ENCODE assay signal across 17 mouse cellular contexts in genomic region chr7:133781583-133781982, GRCm38 (mm10). TPM values are rescaled to one million over a fixed set of nuclear protein-coding genes. Genes with fewer than 3 reads are reported as not detected.
"Had no signal": no experiment of that assay in that cellular context is flagged by ENCODE, and none has a peak within 500 bp of the region (broad histone marks: within the 10 kb centered on the region; RNA-seq: fewer than 3 reads in every experiment).

No protein-coding gene starts in this region.

- H3K4me3 ChIP-seq: limb, embryonic 12.5 days; liver, embryonic 15.5 days; midbrain, embryonic 12.5 days; neural tube, embryonic 13.5 days had no signal

- H3K4me1 ChIP-seq: neural tube, embryonic 13.5 days had no signal

- H3K36me3 ChIP-seq: limb, embryonic 12.5 days; liver, embryonic 15.5 days; midbrain, embryonic 12.5 days; neural tube, embryonic 13.5 days had no signal

- H3K4me2 ChIP-seq: limb, embryonic 12.5 days; liver, embryonic 15.5 days; midbrain, embryonic 12.5 days; neural tube, embryonic 13.5 days had no signal

- H3K9me3 ChIP-seq: limb, embryonic 12.5 days; liver, embryonic 15.5 days; midbrain, embryonic 12.5 days; neural tube, embryonic 13.5 days had no signal

- H3K9ac ChIP-seq: limb, embryonic 12.5 days; liver, embryonic 15.5 days; midbrain, embryonic 12.5 days; neural tube, embryonic 13.5 days had no signal

- H3K27ac ChIP-seq: kidney, postnatal 0 days; limb, embryonic 12.5 days; liver, embryonic 15.5 days; macrophage; midbrain, embryonic 12.5 days; neural tube, embryonic 13.5 days had no signal

- H3K27me3 ChIP-seq: liver, embryonic 15.5 days; midbrain, embryonic 12.5 days; neural tube, embryonic 13.5 days had no signal

- DNase-seq: kidney, adult 9 months; kidney, postnatal 36 days; liver; lung, adult 2 months; lung, postnatal 10 days; retina, postnatal 1 day; right cerebral cortex, postnatal 4 days; thymus, postnatal 36 days had no signal

- ATAC-seq: midbrain, embryonic 16.5 days had no signal

RNA-seq across cellular contexts. Expression of gene Fank1, which starts 4.9 kb away (rescaled TPM):
- total RNA-seq: megakaryocyte-erythroid progenitor cell, adult 5-6 weeks had no signal
- polyA plus RNA-seq: liver, embryonic 15.5 days; macrophage; spleen, adult 2 months had no signal
